Mouse (Mus musculus) telencephalon, adult 2 months (tissue): ENCODE measurements around the gene Pold4.

Experiments used
- DNase-seq: peaks from one replicate; pipeline ENCODE4 v3.0.0-alpha.2; 2011; ENCODE audit warnings: low read depth, low spot score

Pold4 gene

GRCm38 (mm10) chr19:4268566-4269361 lies 37.1 kb downstream of the Pold4 start, which contains the start of gene Ssh3:
TSS of gene Ssh3 (minus strand) at chr19:4269180.
- peak; percentile 52 for DNase-seq

DNA sequence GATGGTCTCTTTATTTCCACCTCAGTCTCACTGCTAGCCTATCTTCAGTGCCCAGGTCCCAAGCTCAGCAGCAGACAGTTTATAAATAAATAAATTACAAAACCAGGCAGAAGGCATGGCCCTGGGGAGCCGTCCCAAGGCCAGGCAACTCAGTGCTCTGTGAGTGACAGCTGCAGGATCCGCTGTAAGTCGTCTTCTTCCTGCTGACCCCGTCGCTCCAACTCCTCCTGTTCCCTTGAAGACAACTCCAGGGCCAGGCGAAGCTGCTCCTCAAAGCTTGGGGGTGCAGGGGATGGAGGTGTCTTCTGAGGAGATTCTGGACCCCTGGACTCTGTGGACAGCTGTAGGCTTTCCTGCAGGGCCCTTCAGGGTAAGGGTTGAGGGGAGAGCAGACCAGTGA lies 38.5 kb downstream of the Pold4 start:
- DNase-seq = no peak

DNA sequence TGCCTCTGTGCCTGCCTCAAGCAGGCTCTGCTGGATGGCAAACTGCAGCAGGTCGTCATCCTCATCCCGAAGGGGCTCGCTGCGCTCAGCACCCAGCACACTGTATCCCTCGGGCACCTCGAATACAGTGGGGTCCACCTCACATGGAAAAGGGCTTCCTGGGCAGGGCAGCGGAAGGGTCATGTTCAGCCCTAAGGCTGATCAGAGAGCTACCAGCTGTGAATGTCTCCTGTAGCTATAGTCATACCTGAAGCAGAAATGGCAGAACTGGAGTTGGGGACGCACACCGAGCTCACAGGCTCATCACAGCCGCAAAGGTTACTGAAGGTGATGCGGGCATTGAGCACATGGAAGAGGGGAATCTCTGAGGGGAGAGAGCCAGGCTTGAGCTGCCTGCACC lies 39.3 kb downstream of the Pold4 start:
- no peak for DNase-seq

DNA sequence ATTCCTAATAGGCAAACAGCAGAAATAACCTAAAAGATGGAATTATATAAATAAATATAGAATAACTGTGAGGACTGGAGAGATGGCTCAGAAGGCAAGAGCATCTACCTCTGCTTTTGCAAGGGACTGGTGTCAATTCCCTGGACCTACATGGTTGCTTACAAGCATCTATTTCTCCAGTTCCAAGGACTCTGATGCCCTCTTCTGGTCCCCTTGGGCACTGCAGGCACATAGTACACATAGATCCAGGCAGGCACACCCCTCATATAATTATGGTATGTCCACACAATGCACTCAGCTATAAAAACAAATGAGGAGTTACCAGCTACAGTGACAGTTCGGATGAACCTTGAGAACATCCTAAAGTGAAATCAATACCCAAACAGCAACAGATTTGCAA lies 47.8 kb downstream of the Pold4 start:
- no peak for DNase-seq

- no peak for DNase-seq
These were observed 48.7 kb downstream of the Pold4 start for GRCm38 (mm10) chr19:4280425-4280824.

GRCm38 (mm10) chr19:4282898-4283553 lies 51.3 kb downstream of the Pold4 start, which contains the start of gene Ankrd13d:
TSS of gene Ankrd13d (minus strand) at chr19:4283137.
- peak; percentile 90 for DNase-seq
